Mouse (Mus musculus) fibroblast of lung, adult 2 months (primary cell): ENCODE data around the gene Tmem247.
A peak's percentile ranks its signal among the peaks of the same experiment; 100 is the strongest.

Experiments used
- DNase-seq: peaks from one replicate; pipeline ENCODE4 v3.0.0-alpha.2; 2011; ENCODE audit warnings: low read depth

Gene Tmem247

GRCm38 (mm10) chr17:86917048-86917447 lies at the start of gene Tmem247:
Tmem247 (plus strand) TSS chr17:86917348.
- DNase-seq = no peak

GRCm38 (mm10) chr17:86870586-86870985 lies 46.6 kb upstream of the Tmem247 start:
- DNase-seq = no peak

GRCm38 (mm10) chr17:86872643-86873042 lies 44.5 kb upstream of the Tmem247 start:
- no peak for DNase-seq

- DNase-seq = no peak
These were observed 40.2 kb upstream of the Tmem247 start for GRCm38 (mm10) chr17:86876940-86877339.

- no peak for DNase-seq
These were observed 39.4 kb upstream of the Tmem247 start for GRCm38 (mm10) chr17:86877747-86878146.

GRCm38 (mm10) chr17:86880056-86880455 lies 37.1 kb upstream of the Tmem247 start:
- DNase-seq = no peak

GRCm38 (mm10) chr17:86880461-86881044 lies 36.6 kb upstream of the Tmem247 start:
- no peak for DNase-seq

GRCm38 (mm10) chr17:86895191-86895590 lies 22.0 kb upstream of the Tmem247 start:
- DNase-seq = no peak

- no peak for DNase-seq
These were observed 19.5 kb upstream of the Tmem247 start for GRCm38 (mm10) chr17:86897486-86898165.

GRCm38 (mm10) chr17:86899821-86900220 lies 17.3 kb upstream of the Tmem247 start:
- DNase-seq = no peak

- no peak for DNase-seq
These were observed 16.6 kb upstream of the Tmem247 start for GRCm38 (mm10) chr17:86900564-86900963.

GRCm38 (mm10) chr17:86902399-86903067 lies 14.6 kb upstream of the Tmem247 start:
- no peak for DNase-seq

- no peak for DNase-seq
These were observed 13.6 kb upstream of the Tmem247 start for GRCm38 (mm10) chr17:86903596-86903995.

- DNase-seq = no peak
These were observed 12.9 kb upstream of the Tmem247 start for GRCm38 (mm10) chr17:86904206-86904605.

GRCm38 (mm10) chr17:86905297-86906135 lies 11.6 kb upstream of the Tmem247 start:
- peak; percentile 57 for DNase-seq

GRCm38 (mm10) chr17:86906136-86906461 lies 11.0 kb upstream of the Tmem247 start:
- DNase-seq = peak; percentile 64

- DNase-seq = no peak
These were observed 10.5 kb upstream of the Tmem247 start for GRCm38 (mm10) chr17:86906601-86907000.

GRCm38 (mm10) chr17:86907092-86907491 lies 10.1 kb upstream of the Tmem247 start:
- DNase-seq = no peak

- no peak for DNase-seq
These were observed 8.8 kb upstream of the Tmem247 start for GRCm38 (mm10) chr17:86908316-86908715.

- peak; percentile 36 for DNase-seq
These were observed 7.2 kb upstream of the Tmem247 start for GRCm38 (mm10) chr17:86909733-86910495.

GRCm38 (mm10) chr17:86911261-86911660 lies 5.9 kb upstream of the Tmem247 start:
- DNase-seq = no peak
